Mouse (Mus musculus) mouse trophoblast stem cell (cell line): ENCODE measurements around the gene Gm5346.
"Not testable (repeated sequence)": the region's sequence is repeated elsewhere in the genome, so short reads cannot be mapped to it uniquely, and the experiment has no call there.

ENCODE experiments used
- in situ Hi-C, 2 experiments: fragments of 300-500 bp; cut with MseI, MboI; formaldehyde crosslinking; loops; 2 replicates in 1 of 2; 3 replicates in 1 of 2; pipeline ENCODE4 v1.15.1; 2025

Gene Gm5346

GRCm38 (mm10) chr8:43627176-43627575, at the start of gene Gm5346:
Gene Gm5346 (minus strand): TSS chr8:43627276.
- in situ Hi-C loops = no loop called here

GRCm38 (mm10) chr8:43616046-43616445, 11.0 kb downstream of the Gm5346 start:
- in situ Hi-C loops = no loop called here

- in situ Hi-C loops = not testable (repeated sequence)
Observed at GRCm38 (mm10) chr8:43603657-43604056, 23.4 kb downstream of the Gm5346 start.

GRCm38 (mm10) chr8:43603166-43603565, 23.9 kb downstream of the Gm5346 start:
- in situ Hi-C loops = not testable (repeated sequence)

- in situ Hi-C loops = not testable (repeated sequence)
Observed at GRCm38 (mm10) chr8:43576607-43577006, 50.5 kb downstream of the Gm5346 start, which contains the start of gene Adam26a. Gene Adam26a (minus strand): TSS chr8:43576707.
